Mouse (Mus musculus) forebrain, embryonic 11.5 days (tissue): ENCODE data around the gene Prdm2. TPM values are rescaled to one million over a fixed set of nuclear protein-coding genes. Genes with fewer than 3 reads are reported as not detected.

Experiments used
- ATAC-seq: fragments of 200-750 bp; cut with Nextera tagmentation; replicated peaks from 2 replicates; pipeline ENCODE4 v1.8.0; 2017; ENCODE audit warnings: moderate TSS enrichment; ENCODE audit not compliant: low FRiP score
- DNase-seq: peaks from one replicate; pipeline ENCODE4 v3.0.0-alpha.2; 2017; ENCODE audit warnings: low spot score
- H3K27ac ChIP-seq: fragments of 300-500 bp; sonication (generic); 2 replicates; pipeline ENCODE4 v1.5.1; 2014; ENCODE audit warnings: low read depth, low read length
- H3K27me3 ChIP-seq: fragments of 300-500 bp; sonication (generic); 2 replicates; pipeline ENCODE4 v1.6.1; 2014; ENCODE audit warnings: mild to moderate bottlenecking, low read length, mixed read lengths; ENCODE audit not compliant: control insufficient read depth, insufficient read depth
- H3K36me3 ChIP-seq: fragments of 300-500 bp; sonication (generic); 2 replicates; pipeline ENCODE4 v1.6.1; 2014; ENCODE audit warnings: mild to moderate bottlenecking, low read length, moderate library complexity, mixed read lengths; ENCODE audit not compliant: control insufficient read depth, insufficient read depth
- H3K4me1 ChIP-seq: fragments of 300-500 bp; sonication (generic); replicated peaks from 2 replicates; pipeline ENCODE4 v1.6.1; 2014; ENCODE audit warnings: low read length, mixed read lengths; ENCODE audit not compliant: control insufficient read depth, insufficient read depth
- H3K4me2 ChIP-seq: fragments of 300-500 bp; sonication (generic); 2 replicates; pipeline ENCODE4 v1.6.1; 2014; ENCODE audit warnings: low read depth, mild to moderate bottlenecking, low read length, moderate library complexity, mixed read lengths; ENCODE audit not compliant: severe bottlenecking
- H3K4me3 ChIP-seq: fragments of 300-500 bp; sonication (generic); 2 replicates; pipeline ENCODE4 v1.5.1; 2014; ENCODE audit warnings: low read depth, low read length
- H3K9ac ChIP-seq: fragments of 300-500 bp; sonication (generic); 2 replicates; pipeline ENCODE4 v1.6.1; 2014; ENCODE audit warnings: low read length
- H3K9me3 ChIP-seq: fragments of 300-500 bp; sonication (generic); 2 replicates; pipeline ENCODE4 v1.6.1; 2016; ENCODE audit warnings: low read length, mixed read lengths; ENCODE audit not compliant: control insufficient read depth
- WGBS: fragments of 180-500 bp; shearing (Covaris S2); extraction: QIAGEN DNeasy Blood & Tissue Kit; methylation state at CpG from one replicate; pipeline ENCODE4 v1.1.7; 2014; 5-methylcytosine and 5-hydroxymethylcytosine counted together
- polyA plus RNA-seq: library from polyadenylated mRNA; unstranded; fragments of >200 nt; fragmentation: Nextera tagmentation; extraction: Ambion mirVana; gene quantifications from 2 replicates; pipeline ENCODE4 v1.2.1, GENCODE M21; 2014

Prdm2 gene
- polyA plus RNA-seq, 1 experiment from 2014 or later, result 17.8 TPM

DNA sequence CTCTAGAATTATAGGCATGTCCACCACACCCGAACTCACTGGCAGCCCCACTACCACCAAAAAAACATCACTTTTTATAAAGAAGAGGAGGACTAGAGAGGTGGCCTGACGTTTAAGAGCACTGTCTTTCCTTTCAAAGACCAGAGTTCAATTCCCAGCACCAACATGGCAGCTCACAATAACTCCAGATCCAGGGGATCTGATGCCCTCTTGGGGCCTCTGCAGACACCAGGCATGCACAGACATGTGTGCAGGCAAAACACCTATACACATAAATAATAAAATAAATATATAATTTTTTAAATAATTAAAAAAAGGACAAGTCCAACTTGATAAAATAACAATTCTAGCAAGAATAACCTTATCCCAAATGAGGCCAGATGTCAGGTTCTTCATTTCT lies 6.1 kb upstream of the Prdm2 start:
- Histone ChIP-seq H3K27ac (no peak overlapping the region), H3K4me3 (no peak overlapping the region), H3K4me2 (no peak overlapping the region), H3K9me3 (no peaks in the 10 kb centered on the region), H3K4me1 (no peaks in the 10 kb centered on the region), H3K36me3 (no peaks in the 10 kb centered on the region), H3K9ac (no peak overlapping the region), H3K27me3 (no peaks in the 10 kb centered on the region)
- DNase-seq (no peak), ATAC-seq (no peak)
- WGBS, result 90% methylated on average over 2 of the region's 2 CpGs

DNA sequence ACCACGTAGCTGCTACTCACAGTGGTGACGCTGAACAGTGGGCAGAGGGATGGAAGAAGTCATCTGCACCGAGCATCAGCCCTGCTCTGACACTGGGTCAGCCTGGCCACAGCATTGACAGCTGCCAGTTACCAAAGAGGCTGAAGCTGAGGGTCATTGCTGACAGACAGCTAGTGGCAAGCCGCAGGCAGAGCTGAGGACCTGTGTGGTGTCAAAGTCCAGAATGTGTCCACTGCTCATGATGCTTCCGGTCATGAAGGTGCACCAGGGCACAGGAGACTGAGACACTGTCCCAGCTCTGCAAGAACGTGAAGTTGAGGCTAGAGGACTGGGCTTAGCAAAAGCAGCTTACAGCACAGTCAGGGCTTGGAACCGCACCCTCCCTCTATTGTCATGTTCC lies 4.4 kb upstream of the Prdm2 start:
- no peaks in the 10 kb centered on the region for H3K9me3 ChIP-seq
- WGBS, result 80% methylated on average over 7 of the region's 7 CpGs
- H3K9ac ChIP-seq, result no peak overlapping the region
- H3K36me3 ChIP-seq, result no peaks in the 10 kb centered on the region
- no peak overlapping the region for H3K4me3 ChIP-seq
- no peak overlapping the region for H3K4me2 ChIP-seq
- no peaks in the 10 kb centered on the region for H3K4me1 ChIP-seq
- no peaks in the 10 kb centered on the region; the same call in 1 of the 2 replicates for H3K27me3 ChIP-seq
- no peak overlapping the region for H3K27ac ChIP-seq
- no peak for DNase-seq
- ATAC-seq, result no peak

DNA sequence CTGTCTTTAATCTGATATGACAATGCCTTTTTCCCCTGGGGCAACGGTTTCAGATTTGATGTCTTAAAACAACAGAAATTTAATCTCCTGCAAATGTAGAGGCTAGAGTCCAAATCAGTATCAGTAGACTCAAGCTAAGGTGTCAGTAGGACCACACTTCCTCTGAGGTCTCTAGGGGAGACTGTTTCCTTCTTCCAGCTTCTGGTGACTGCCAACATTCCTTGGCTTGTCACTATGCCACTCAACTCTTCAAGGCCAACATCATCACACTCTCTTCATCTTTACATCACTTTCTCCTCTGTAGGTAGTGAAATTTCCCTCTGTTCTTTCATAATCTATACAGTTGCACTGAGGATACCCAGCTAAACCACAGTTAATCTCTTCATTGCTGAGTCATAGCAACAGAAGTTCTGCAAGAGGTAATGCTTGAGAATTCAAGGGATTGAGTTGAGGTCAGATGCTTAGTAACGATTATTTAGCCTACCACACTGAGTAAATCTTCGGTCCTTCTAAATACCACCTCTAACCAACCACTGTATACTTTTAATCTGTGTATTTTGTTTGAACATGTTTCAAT lies 1.5 kb upstream of the Prdm2 start:
- Histone ChIP-seq H3K27ac (no peak overlapping the region), H3K36me3 (no peaks in the 10 kb centered on the region), H3K4me3 (no peak overlapping the region), H3K9me3 (no peaks in the 10 kb centered on the region), H3K4me1 (no peaks in the 10 kb centered on the region), H3K4me2 (no peak overlapping the region), H3K9ac (no peak overlapping the region), H3K27me3 (no peaks in the 10 kb centered on the region; the same call in 1 of the 2 replicates)
- no peak for DNase-seq
- WGBS, result 94% methylated on average over 3 of the region's 3 CpGs
- no peak for ATAC-seq

- Histone ChIP-seq H3K4me1 (no peaks in the 10 kb centered on the region), H3K9ac (no peak overlapping the region), H3K9me3 (no peaks in the 10 kb centered on the region), H3K27ac (no peak overlapping the region), H3K4me2 (no peak overlapping the region), H3K36me3 (no peaks in the 10 kb centered on the region), H3K27me3 (no peaks in the 10 kb centered on the region; the same call in 1 of the 2 replicates), H3K4me3 (no peak overlapping the region)
- no peak for DNase-seq
- no peak for ATAC-seq
- 87% methylated on average over 4 of the region's 4 CpGs for WGBS
These were observed 776 bp upstream of the Prdm2 start for GRCm38 (mm10) chr4:143213571-143213970.

GRCm38 (mm10) chr4:143213175-143213479 lies 332 bp upstream of the Prdm2 start:
- Histone ChIP-seq H3K4me1 (no peaks in the 10 kb centered on the region), H3K36me3 (no peaks in the 10 kb centered on the region), H3K4me2 (peak overlapping the region; percentile 83; the same call in 1 of the 2 replicates), H3K4me3 (no peak overlapping the region), H3K27me3 (no peaks in the 10 kb centered on the region; the same call in 1 of the 2 replicates), H3K9me3 (no peaks in the 10 kb centered on the region), H3K9ac (peak overlapping the region; percentile 95), H3K27ac (no peak overlapping the region)
- ATAC-seq (0 out of 2 replicates have a peak, but pooled peaks have one; percentile 6), DNase-seq (no peak)
- WGBS, result 95% methylated on average over 3 of the region's 3 CpGs

GRCm38 (mm10) chr4:143211584-143212340 lies 1.0 kb downstream of the Prdm2 start:
- H3K9me3 ChIP-seq, result no peaks in the 10 kb centered on the region
- WGBS, result 14% methylated on average over 43 of the region's 43 CpGs
- peak overlapping the region; percentile 89 for H3K4me3 ChIP-seq
- no peaks in the 10 kb centered on the region for H3K36me3 ChIP-seq
- DNase-seq, result peak; percentile 63
- H3K4me2 ChIP-seq, result peak overlapping the region; percentile 83
- H3K27me3 ChIP-seq, result no peaks in the 10 kb centered on the region; the same call in 1 of the 2 replicates
- no peaks in the 10 kb centered on the region for H3K4me1 ChIP-seq
- peak; percentile 79 for ATAC-seq
- peak overlapping the region; percentile 95 for H3K9ac ChIP-seq
- peak overlapping the region; percentile 77; the same call in 1 of the 2 replicates for H3K27ac ChIP-seq

DNA sequence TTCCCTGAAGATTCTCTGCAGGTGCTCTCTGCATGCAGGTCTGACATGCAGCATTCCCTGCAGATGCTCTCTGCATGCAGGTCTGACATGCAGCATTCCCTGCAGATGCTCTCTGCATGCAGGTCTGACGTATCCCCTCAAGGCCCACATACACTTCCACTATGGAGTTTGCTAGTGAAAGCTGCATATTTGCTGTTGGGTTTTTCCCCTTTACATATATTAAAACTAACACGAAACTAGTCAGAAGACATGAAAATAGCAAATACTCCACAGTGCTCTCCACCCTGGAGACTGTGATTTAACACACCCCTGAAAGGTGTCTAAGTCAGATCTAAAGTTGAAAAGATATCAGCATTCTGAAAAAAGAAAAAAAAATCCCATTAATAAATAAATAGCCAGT lies 2.8 kb downstream of the Prdm2 start:
- ATAC-seq, result no peak
- H3K36me3 ChIP-seq, result no peaks in the 10 kb centered on the region
- H3K9ac ChIP-seq, result no peak overlapping the region
- no peak overlapping the region for H3K4me3 ChIP-seq
- no peaks in the 10 kb centered on the region for H3K9me3 ChIP-seq
- 87% methylated on average over 2 of the region's 2 CpGs for WGBS
- no peak overlapping the region for H3K4me2 ChIP-seq
- no peak overlapping the region for H3K27ac ChIP-seq
- DNase-seq, result no peak
- no peaks in the 10 kb centered on the region for H3K4me1 ChIP-seq
- no peaks in the 10 kb centered on the region; the same call in 1 of the 2 replicates for H3K27me3 ChIP-seq

DNA sequence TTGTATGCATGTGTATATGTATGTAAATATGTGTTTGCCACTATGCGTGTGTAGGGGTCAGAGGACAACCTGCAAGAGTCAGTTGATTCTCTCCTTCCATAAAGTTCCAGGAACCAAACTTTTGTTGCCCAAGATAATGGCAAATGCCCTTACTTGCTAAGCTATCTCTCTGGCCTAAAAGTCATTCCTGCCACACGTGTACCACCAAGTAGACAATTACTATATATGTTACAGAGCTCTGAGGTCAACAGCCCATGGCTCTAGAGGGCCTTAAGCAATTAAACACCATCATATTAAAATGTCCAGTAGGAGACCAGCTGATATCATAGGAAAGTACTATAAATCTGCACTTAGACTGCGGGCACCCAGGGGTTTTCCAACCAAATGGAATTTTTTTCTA lies 10.1 kb downstream of the Prdm2 start:
- H3K9ac ChIP-seq, result no peak overlapping the region
- H3K9me3 ChIP-seq, result no peaks in the 10 kb centered on the region
- no peaks in the 10 kb centered on the region for H3K4me1 ChIP-seq
- ATAC-seq (no peak), DNase-seq (no peak)
- WGBS, result 81% methylated on average over 3 of the region's 3 CpGs
- no peaks in the 10 kb centered on the region for H3K36me3 ChIP-seq
- H3K27ac ChIP-seq, result no peak overlapping the region
- H3K4me2 ChIP-seq, result no peak overlapping the region
- no peaks in the 10 kb centered on the region for H3K27me3 ChIP-seq
- no peak overlapping the region for H3K4me3 ChIP-seq

- WGBS, result 90% methylated on average over 3 of the region's 3 CpGs
- H3K4me1 ChIP-seq, result no peaks in the 10 kb centered on the region
- no peak overlapping the region for H3K4me3 ChIP-seq
- H3K9me3 ChIP-seq, result no peaks in the 10 kb centered on the region
- ATAC-seq, result no peak
- H3K27me3 ChIP-seq, result no peaks in the 10 kb centered on the region
- DNase-seq, result no peak
- H3K27ac ChIP-seq, result no peak overlapping the region
- H3K4me2 ChIP-seq, result no peak overlapping the region
- H3K9ac ChIP-seq, result no peak overlapping the region
- no peaks in the 10 kb centered on the region for H3K36me3 ChIP-seq
These were observed 14.4 kb downstream of the Prdm2 start for GRCm38 (mm10) chr4:143198371-143198770.
